Mouse (Mus musculus) midbrain, embryonic 10.5 days (tissue): ENCODE results near the gene Chst5. TPM values are rescaled to one million over a fixed set of nuclear protein-coding genes. Genes with fewer than 3 reads are reported as not detected.
"Not testable (repeated sequence)": the region's sequence is repeated elsewhere in the genome, so short reads cannot be mapped to it uniquely, and the experiment has no call there.

Experiments
- DNase-seq: peaks from one replicate; pipeline ENCODE4 v3.0.0-alpha.2; 2017; ENCODE audit warnings: low spot score
- H3K27ac ChIP-seq: fragments of 300-500 bp; sonication (generic); replicated peaks from 2 replicates; pipeline ENCODE4 v1.5.1; 2016; ENCODE audit warnings: mild to moderate bottlenecking
- H3K27me3 ChIP-seq: fragments of 300-500 bp; sonication (generic); 2 replicates; pipeline ENCODE4 v1.6.1; 2016; ENCODE audit warnings: low read depth, mild to moderate bottlenecking; ENCODE audit not compliant: poor library complexity, severe bottlenecking
- H3K36me3 ChIP-seq: fragments of 300-500 bp; sonication (generic); 2 replicates; pipeline ENCODE4 v1.6.1; 2016; ENCODE audit warnings: mild to moderate bottlenecking, moderate library complexity
- H3K4me1 ChIP-seq: fragments of 300-500 bp; sonication (generic); 2 replicates; pipeline ENCODE4 v1.6.1; 2016
- H3K4me3 ChIP-seq: fragments of 300-500 bp; sonication (generic); 2 replicates; pipeline ENCODE4 v1.5.1; 2016; ENCODE audit warnings: mild to moderate bottlenecking, moderate library complexity
- H3K9me3 ChIP-seq: fragments of 300-500 bp; sonication (generic); replicated peaks from 2 replicates; pipeline ENCODE4 v1.6.1; 2016; ENCODE audit warnings: mild to moderate bottlenecking
- WGBS: fragments of 180-500 bp; shearing (Covaris S2); methylation state at CpG from one replicate; pipeline ENCODE4 v1.1.7; 2016; 5-methylcytosine and 5-hydroxymethylcytosine counted together
- polyA plus RNA-seq: library from polyadenylated mRNA; unstranded; fragments of >200 nt; fragmentation: Nextera tagmentation; extraction: Ambion mirVana; gene quantifications from 2 replicates; pipeline ENCODE4 v1.2.1, GENCODE M21; 2016

Gene Chst5
- polyA plus RNA-seq, 1 experiment from 2014 or later, result 2.1 TPM

GRCm38 (mm10) chr8:111939516-111940142 is 29.4 kb upstream of the Chst5 start:
- peak overlapping the region; percentile 88 for H3K27ac ChIP-seq
- H3K4me1 ChIP-seq, result peaks cover 20% of the 10 kb centered on the region
- peaks cover 28% of the 10 kb centered on the region for H3K36me3 ChIP-seq
- peak overlapping the region; percentile 99 for H3K4me3 ChIP-seq
- DNase-seq, result peak; percentile 26
- H3K9me3 ChIP-seq, result no peaks in the 10 kb centered on the region
- 18% methylated on average over 10 of the region's 10 CpGs for WGBS
- H3K27me3 ChIP-seq, result no peaks in the 10 kb centered on the region

GRCm38 (mm10) chr8:111938076-111938985 is 28.1 kb upstream of the Chst5 start:
- Histone ChIP-seq H3K4me1 (peaks cover 29% of the 10 kb centered on the region), H3K36me3 (peaks cover 15% of the 10 kb centered on the region)
- not testable (repeated sequence) for H3K4me3 ChIP-seq, H3K27ac ChIP-seq, H3K9me3 ChIP-seq, H3K27me3 ChIP-seq, DNase-seq
- WGBS, result 82% methylated on average over 9 of the region's 9 CpGs

DNA sequence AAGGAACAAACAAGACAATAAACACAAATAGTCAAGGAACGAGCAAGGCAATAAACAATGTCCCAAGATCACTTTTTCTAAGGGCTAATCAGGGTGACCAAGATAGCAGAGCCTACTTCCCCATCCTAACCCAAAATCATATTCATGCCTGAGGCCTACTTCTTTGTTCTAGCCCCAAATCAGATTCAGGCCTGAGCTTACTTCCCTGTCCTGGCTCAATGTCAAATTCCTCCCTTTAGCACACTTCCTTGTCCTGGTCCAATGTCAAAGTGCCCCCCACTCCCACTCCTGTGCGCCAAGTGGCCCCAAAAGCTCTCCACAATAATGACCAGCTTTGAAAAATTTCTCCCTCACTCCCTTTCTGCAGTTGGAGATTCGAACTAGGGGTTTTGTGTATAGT is 26.9 kb upstream of the Chst5 start:
- H3K27me3 ChIP-seq, result no peaks in the 10 kb centered on the region
- no peak overlapping the region for H3K27ac ChIP-seq
- H3K9me3 ChIP-seq, result no peaks in the 10 kb centered on the region
- DNase-seq, result no peak
- 83% methylated on average over 3 of the region's 3 CpGs for WGBS
- no peak overlapping the region for H3K4me3 ChIP-seq
- peaks cover 4% of the 10 kb centered on the region for H3K36me3 ChIP-seq
- peaks cover 40% of the 10 kb centered on the region for H3K4me1 ChIP-seq

DNA sequence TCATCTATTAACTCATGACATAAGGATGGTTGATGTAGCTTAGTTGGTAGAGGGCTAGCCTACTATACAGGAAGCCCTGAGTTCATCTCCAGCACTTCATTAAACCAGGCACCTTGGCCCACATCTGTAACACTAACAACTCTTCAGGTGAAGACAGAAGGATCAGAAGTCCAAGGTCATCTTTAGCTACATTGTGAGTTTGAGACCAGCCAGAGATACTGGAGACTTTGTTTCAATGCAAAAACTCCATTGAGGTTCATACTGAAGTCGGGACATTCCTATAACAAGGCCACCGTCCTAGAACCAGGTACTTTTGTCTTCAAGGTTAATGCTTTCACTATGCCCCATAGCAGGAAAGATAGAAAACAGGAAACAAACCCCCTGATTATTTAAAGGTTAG is 24.0 kb upstream of the Chst5 start:
- Histone ChIP-seq H3K9me3 (no peaks in the 10 kb centered on the region), H3K27me3 (no peaks in the 10 kb centered on the region), H3K27ac (no peak overlapping the region), H3K4me1 (peaks cover 27% of the 10 kb centered on the region), H3K4me3 (peak overlapping the region; percentile 88; the same call in 1 of the 2 replicates), H3K36me3 (0 out of 2 replicates have a peak, but pooled peaks cover 3% of the 10 kb centered on the region)
- WGBS, result 83% methylated on average over 2 of the region's 2 CpGs
- DNase-seq, result no peak

GRCm38 (mm10) chr8:111933348-111934076 is 23.3 kb upstream of the Chst5 start, which contains the start of gene Tmem231:
Tmem231 (minus strand) TSS chr8:111933881.
- Histone ChIP-seq H3K9me3 (no peaks in the 10 kb centered on the region), H3K4me1 (peaks cover 27% of the 10 kb centered on the region), H3K27me3 (no peaks in the 10 kb centered on the region), H3K4me3 (peak within 1 kb of the TSS; percentile 88), H3K27ac (peak within 1 kb of the TSS; percentile 94), H3K36me3 (0 out of 2 replicates have a peak, but pooled peaks cover 3% of the 10 kb centered on the region)
- under 1% methylated on average over 53 of the region's 53 CpGs for WGBS
- DNase-seq, result peak; percentile 94

DNA sequence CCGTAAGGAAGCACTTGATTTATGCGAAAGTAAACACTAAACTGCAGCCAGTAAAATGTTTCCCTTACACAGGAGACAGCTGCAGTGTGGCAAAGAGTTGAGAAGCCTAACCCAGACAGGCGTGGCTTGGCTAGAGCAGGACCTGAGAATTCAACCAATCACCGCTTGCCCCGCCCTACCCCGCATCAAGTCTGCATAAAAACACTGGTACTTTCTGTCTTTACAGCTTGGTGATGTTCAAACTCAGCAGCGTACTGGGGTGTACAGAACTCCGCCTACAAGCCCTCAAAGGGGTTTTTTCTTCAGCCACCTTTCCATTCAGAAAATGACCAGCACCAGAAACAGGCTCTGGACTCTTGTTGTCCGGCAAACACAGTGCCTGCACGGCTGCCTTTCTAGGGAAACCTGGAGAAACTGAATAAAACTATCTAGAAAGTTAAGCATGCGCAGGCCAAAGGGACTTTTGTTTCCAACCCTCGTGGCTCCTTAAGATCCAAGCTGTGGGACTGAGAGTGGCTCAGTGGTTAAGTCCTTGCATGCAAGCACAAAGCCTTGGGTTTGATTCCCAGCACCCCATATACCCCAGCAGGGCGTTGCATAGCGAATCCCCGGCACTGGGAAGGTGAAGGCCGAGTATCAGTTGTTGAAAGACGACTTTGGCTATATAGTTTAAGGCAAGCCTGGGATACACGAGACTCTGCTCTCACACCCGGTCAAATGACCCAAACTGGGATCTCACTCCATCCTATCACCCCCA is 22.5 kb upstream of the Chst5 start:
- H3K9me3 ChIP-seq, result no peaks in the 10 kb centered on the region
- H3K27me3 ChIP-seq, result no peaks in the 10 kb centered on the region
- peak overlapping the region; percentile 88 for H3K4me3 ChIP-seq
- WGBS, result 32% methylated on average over 19 of the region's 19 CpGs
- peak overlapping the region; percentile 94 for H3K27ac ChIP-seq
- H3K36me3 ChIP-seq, result 0 out of 2 replicates have a peak, but pooled peaks cover 3% of the 10 kb centered on the region
- peak; percentile 52 for DNase-seq
- H3K4me1 ChIP-seq, result peaks cover 27% of the 10 kb centered on the region

GRCm38 (mm10) chr8:111931721-111932120 is 21.5 kb upstream of the Chst5 start:
- Histone ChIP-seq H3K36me3 (0 out of 2 replicates have a peak, but pooled peaks cover 3% of the 10 kb centered on the region), H3K9me3 (no peaks in the 10 kb centered on the region), H3K4me3 (no peak overlapping the region), H3K4me1 (peaks cover 27% of the 10 kb centered on the region), H3K27me3 (no peaks in the 10 kb centered on the region), H3K27ac (no peak overlapping the region)
- DNase-seq, result no peak
- WGBS, result 81% methylated on average over 16 of the region's 16 CpGs

- H3K36me3 ChIP-seq, result 0 out of 2 replicates have a peak, but pooled peaks cover 3% of the 10 kb centered on the region
- peaks cover 27% of the 10 kb centered on the region for H3K4me1 ChIP-seq
- no peak overlapping the region for H3K27ac ChIP-seq
- WGBS, result 74% methylated on average over 8 of the region's 8 CpGs
- H3K9me3 ChIP-seq, result no peaks in the 10 kb centered on the region
- no peak overlapping the region for H3K4me3 ChIP-seq
- DNase-seq, result no peak
- H3K27me3 ChIP-seq, result no peaks in the 10 kb centered on the region
Observed at GRCm38 (mm10) chr8:111929648-111930344, 19.5 kb upstream of the Chst5 start.

- Histone ChIP-seq H3K36me3 (0 out of 2 replicates have a peak, but pooled peaks cover 3% of the 10 kb centered on the region), H3K27me3 (no peaks in the 10 kb centered on the region), H3K4me3 (no peak overlapping the region), H3K27ac (no peak overlapping the region), H3K9me3 (no peaks in the 10 kb centered on the region), H3K4me1 (no peaks in the 10 kb centered on the region)
- WGBS, result 86% methylated on average over 7 of the region's 7 CpGs
- no peak for DNase-seq
Observed at GRCm38 (mm10) chr8:111924976-111925375, 14.7 kb upstream of the Chst5 start.

- Histone ChIP-seq H3K9me3 (no peaks in the 10 kb centered on the region), H3K27ac (no peak overlapping the region), H3K4me3 (no peak overlapping the region), H3K27me3 (no peaks in the 10 kb centered on the region), H3K36me3 (peaks cover 5% of the 10 kb centered on the region), H3K4me1 (no peaks in the 10 kb centered on the region)
- 36% methylated on average over 10 of the region's 10 CpGs for WGBS
- DNase-seq, result peak; percentile 38
Observed at GRCm38 (mm10) chr8:111923383-111923804, 13.1 kb upstream of the Chst5 start.

DNA sequence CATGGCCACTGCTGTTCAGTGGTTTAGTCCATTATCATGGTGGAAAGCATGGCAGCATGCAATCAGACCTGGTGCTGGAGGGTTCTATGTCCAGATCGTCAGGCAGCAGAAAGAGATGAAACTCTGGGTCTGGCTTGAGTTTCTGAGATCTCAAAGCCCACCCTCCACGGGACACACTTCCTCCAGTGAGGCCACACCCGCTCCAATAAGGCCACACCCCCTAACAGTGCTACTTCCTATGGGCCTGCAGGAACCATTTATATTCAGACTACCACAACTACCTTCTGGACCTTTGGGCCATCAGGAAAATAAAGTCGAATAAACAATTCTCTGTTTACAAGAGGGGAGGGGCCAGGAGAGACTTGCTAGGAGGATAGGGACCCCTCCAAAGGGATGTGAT is 10.7 kb upstream of the Chst5 start:
- Histone ChIP-seq H3K9me3 (no peaks in the 10 kb centered on the region), H3K27me3 (no peaks in the 10 kb centered on the region), H3K27ac (no peak overlapping the region), H3K36me3 (peaks cover 23% of the 10 kb centered on the region), H3K4me1 (no peaks in the 10 kb centered on the region), H3K4me3 (no peak overlapping the region)
- WGBS, result 87% methylated on average over 4 of the region's 4 CpGs
- no peak for DNase-seq
